Mouse (Mus musculus) ovary, postnatal 36 days (tissue): Measurements from ENCODE around the gene Smim1.

ENCODE experiments used
- DNase-seq: peaks from one replicate; pipeline ENCODE4 v3.0.0; 2022; ENCODE audit warnings: low spot score, mixed read lengths

The Smim1 gene

GRCm38 (mm10) chr4:154021432-154021831 is 4.6 kb downstream of the Smim1 start:
- no peak for DNase-seq

GRCm38 (mm10) chr4:154019571-154019970 is 6.5 kb downstream of the Smim1 start:
- DNase-seq: peak; percentile 54

- no peak for DNase-seq
Measured at GRCm38 (mm10) chr4:154015476-154015875, 10.6 kb downstream of the Smim1 start.

- peak; percentile 41 for DNase-seq
Measured at GRCm38 (mm10) chr4:154012132-154012882, 13.7 kb downstream of the Smim1 start.

- DNase-seq: peak; percentile 82
Measured at GRCm38 (mm10) chr4:154011646-154012089, 14.4 kb downstream of the Smim1 start, which contains the start of gene Lrrc47. TSS of gene Lrrc47 (plus strand) at chr4:154011731.

- no peak for DNase-seq
Measured at GRCm38 (mm10) chr4:154010907-154011645, 15.0 kb downstream of the Smim1 start.

GRCm38 (mm10) chr4:154007759-154008158 is 18.3 kb downstream of the Smim1 start:
- no peak for DNase-seq

GRCm38 (mm10) chr4:154006264-154006663 is 19.8 kb downstream of the Smim1 start:
- no peak for DNase-seq

GRCm38 (mm10) chr4:154005488-154005887 is 20.5 kb downstream of the Smim1 start:
- no peak for DNase-seq

- no peak for DNase-seq
Measured at GRCm38 (mm10) chr4:153993505-153993904, 32.5 kb downstream of the Smim1 start.

- DNase-seq: no peak
Measured at GRCm38 (mm10) chr4:153992715-153993114, 33.3 kb downstream of the Smim1 start.

- DNase-seq: no peak
Measured at GRCm38 (mm10) chr4:153980470-153980869, 45.6 kb downstream of the Smim1 start.

GRCm38 (mm10) chr4:153979243-153979642 is 46.8 kb downstream of the Smim1 start:
- no peak for DNase-seq

- DNase-seq: no peak
Measured at GRCm38 (mm10) chr4:153975768-153976167, 50.3 kb downstream of the Smim1 start.

- no peak for DNase-seq
Measured at GRCm38 (mm10) chr4:153975292-153975662, 50.8 kb downstream of the Smim1 start.

GRCm38 (mm10) chr4:153974431-153975291 is 51.4 kb downstream of the Smim1 start, which contains the start of the genes Dffb and Cep104:
TSS of gene Dffb (minus strand) at chr4:153975126.
TSS of gene Cep104 (plus strand) at chr4:153975194.
- peak; percentile 94 for DNase-seq
